Mouse (Mus musculus) naive thymus-derived CD4-positive, alpha-beta T cell, adult 2 months (primary cell): ENCODE data around the gene Spats1.

Experiments
- DNase-seq: peaks from one replicate; pipeline ENCODE4 v3.0.0-alpha.2; 2011; ENCODE audit warnings: low read depth

The Spats1 gene

DNA sequence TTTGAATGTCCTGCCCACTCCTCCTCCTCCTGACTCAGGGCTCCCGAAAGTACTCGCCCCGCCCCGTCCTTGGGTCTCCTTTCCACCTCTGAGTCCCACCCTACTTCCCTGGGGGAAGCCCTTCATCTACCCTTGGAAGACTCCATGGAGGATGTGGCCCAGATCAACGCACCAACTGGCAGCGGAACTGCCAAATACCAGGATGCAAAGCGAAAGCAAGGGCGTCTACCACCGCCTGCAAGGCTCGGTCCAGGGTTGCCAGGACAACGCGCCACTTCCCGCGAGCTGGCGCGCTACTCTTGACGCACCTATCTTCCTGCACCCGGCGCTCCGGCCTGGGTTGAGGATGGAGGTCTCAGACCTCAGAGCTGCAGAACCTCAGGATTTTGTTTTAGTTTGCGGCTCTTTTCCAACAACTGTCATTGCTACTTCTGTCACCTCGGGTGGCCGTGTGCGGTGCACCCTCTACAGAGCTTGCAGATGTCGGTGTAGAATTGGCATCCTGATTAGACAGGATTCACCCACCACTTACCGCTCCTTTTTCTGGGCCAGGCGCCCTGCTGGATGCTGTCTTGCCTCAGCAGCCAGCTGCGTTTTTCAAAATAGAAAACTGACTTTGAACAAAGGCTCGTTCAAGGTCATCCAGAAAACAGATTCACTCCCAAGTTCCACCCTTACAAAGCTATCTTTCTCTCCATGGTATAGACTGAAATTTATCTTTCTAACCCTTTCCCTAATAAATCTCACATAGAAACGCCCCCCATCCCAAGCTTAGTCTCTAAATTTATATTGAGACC is at the start of gene Spats1:
Spats1 (minus strand) TSS at position 747 of the 797 bp plus-strand sequence.
- peak; percentile 72 for DNase-seq

- DNase-seq, result no peak
These were observed 49.7 kb upstream of the Spats1 start for GRCm38 (mm10) chr17:45524961-45525360.

- no peak for DNase-seq
These were observed 48.0 kb upstream of the Spats1 start, which contains the start of gene Tcte1 for GRCm38 (mm10) chr17:45523263-45523662. Gene Tcte1 (plus strand): TSS chr17:45523434.

GRCm38 (mm10) chr17:45520136-45520535 is 44.9 kb upstream of the Spats1 start:
- no peak for DNase-seq

- no peak for DNase-seq
These were observed 43.7 kb upstream of the Spats1 start for GRCm38 (mm10) chr17:45518766-45519475.

DNA sequence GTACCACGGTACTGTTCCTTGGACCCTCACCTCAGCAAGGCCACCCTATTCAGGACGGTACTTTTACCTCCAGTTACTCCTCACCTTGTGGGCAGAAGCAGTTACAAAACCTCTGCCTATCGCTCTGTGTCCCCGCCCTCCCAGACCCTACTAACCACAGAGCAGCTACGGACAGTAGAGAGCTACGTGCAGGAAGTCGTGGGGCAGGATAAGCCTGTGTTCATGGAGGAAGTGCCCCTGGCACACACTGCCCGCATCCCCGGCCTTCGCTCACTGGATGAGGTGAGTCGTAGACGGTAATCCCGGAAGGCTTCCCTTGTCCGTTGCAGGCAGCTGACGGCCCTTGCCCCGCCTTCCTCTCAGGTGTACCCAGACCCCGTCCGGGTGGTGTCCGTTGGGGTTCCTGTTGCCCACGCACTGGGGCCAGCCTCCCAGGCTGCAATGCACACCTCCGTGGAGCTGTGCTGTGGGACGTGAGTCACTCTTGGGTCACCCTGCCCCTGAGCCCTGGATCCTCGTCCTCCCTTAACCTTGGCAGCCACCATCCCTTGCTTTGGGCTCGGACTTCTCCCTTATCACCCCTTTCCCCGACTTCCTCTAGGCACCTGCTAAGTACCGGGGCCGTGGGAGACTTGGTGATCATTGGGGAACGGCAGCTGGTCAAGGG is 42.5 kb upstream of the Spats1 start:
- DNase-seq, result no peak

GRCm38 (mm10) chr17:45517135-45517534 is 41.9 kb upstream of the Spats1 start:
- no peak for DNase-seq

GRCm38 (mm10) chr17:45516488-45516887 is 41.3 kb upstream of the Spats1 start:
- peak; percentile 85 for DNase-seq

- DNase-seq, result no peak
These were observed 40.6 kb upstream of the Spats1 start for GRCm38 (mm10) chr17:45515806-45516205.

DNA sequence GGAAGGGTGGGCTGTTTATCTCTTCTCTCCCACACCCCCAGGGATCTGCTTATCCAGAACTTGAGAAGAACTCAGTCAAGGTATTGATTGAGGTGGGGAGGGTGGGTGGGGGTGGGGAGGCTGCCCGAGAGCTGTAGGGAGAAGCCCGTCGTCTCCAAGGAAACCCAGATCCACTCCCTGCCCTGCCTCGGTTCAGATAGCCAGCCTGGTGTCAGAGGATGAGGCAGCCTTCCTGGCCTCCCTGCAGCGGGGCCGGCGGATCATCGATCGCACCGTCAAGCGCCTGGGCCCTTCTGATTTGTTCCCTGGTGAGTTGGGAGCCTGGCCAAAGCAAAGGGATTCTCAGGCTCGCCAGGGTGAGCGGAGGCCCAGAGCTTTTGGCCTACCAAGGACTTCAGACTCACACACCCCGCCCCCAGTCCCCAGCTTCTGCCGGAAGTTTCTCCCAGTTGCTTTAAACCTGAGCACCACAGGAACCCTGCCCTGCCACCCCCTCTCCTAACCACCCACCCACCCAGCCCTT is 40.0 kb upstream of the Spats1 start:
- no peak for DNase-seq

DNA sequence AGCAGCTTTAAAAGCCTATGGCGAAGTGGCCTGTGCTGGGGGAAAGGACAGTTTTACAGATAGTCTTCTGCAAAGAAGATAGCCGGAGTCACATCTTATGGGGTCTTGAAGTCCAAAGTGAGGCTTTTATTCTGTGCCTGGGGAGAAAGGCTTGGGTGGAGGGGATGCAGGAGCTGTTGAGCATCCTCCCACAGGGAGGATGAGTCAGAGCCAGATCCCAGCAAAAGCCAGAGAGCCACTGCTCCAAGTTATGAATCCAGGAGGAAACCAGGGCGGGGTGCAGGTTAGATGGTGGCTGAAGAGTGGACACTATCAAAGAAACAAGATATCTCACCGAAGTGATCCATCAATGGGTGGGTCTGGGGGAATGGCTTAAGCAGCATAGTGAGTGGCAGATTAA is 36.5 kb upstream of the Spats1 start:
- no peak for DNase-seq

DNA sequence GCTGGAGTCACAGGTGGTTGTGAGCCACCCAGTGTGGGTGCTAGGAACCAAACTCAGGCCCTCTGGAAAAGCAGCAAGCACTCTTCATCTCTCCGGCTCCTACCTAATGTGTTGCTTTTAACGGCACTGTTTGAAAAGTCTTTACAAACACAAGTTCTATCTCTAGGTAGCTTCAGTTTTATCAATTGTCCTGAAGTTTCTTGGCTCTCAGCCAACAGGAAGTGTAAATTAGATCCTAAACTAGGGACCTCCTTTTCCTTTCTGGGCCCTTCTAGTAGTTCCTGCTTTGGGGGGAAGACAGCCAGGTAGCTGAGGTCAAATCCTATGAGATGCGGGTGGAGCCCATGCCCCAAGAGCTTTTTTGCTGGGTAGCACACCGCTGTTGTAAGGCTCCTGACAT is 35.7 kb upstream of the Spats1 start:
- DNase-seq, result no peak

DNA sequence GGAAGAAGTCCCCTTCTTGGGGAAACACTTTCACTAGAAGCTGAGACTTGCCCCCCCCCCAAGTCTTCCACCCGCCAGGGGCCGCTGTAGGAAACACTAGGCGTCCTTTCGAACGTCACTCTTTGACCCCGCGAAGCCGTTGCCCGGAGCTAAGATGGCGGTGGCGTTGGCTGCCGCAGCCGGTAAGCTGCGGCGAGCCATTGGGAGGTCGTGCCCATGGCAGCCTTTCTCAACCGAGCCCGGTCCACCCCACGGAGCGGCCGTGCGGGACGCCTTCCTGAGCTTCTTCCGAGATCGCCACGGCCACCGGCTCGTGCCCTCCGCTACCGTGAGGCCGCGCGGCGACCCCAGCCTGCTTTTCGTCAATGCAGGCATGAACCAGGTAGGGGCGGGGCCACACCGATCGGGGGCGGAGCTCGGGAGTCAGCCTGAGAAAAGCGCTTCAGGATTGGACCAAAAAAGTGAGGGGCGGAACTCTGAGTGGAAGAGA is 31.5 kb upstream of the Spats1 start, which contains the start of gene Aars2:
Aars2 (plus strand) TSS at position 142 of the 490 bp plus-strand sequence.
- peak; percentile 98 for DNase-seq

- peak; percentile 25 for DNase-seq
These were observed 30.8 kb upstream of the Spats1 start for GRCm38 (mm10) chr17:45505941-45506465.

- no peak for DNase-seq
These were observed 28.2 kb upstream of the Spats1 start for GRCm38 (mm10) chr17:45503301-45503973.

GRCm38 (mm10) chr17:45502324-45502723 is 27.1 kb upstream of the Spats1 start:
- no peak for DNase-seq

DNA sequence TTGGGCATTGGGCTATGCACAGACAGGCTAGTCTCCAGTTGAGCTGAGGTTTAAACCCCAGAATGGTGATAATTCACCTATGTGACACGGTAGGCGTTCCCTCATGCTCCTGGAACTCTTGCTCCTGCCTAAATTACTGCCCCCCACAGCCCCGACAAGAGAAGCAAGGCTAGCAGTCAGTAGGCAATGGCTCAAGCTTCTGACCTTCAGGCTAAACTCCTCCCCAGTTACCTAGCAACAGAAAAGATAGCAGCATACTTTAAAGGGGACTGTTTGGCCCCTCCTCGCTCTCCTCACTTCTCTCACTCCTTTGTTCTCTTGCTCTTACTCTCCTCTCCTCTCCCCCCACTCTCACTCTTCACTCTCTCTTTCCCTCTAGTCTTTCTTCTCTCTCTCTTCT is 25.8 kb upstream of the Spats1 start:
- DNase-seq, result no peak

DNA sequence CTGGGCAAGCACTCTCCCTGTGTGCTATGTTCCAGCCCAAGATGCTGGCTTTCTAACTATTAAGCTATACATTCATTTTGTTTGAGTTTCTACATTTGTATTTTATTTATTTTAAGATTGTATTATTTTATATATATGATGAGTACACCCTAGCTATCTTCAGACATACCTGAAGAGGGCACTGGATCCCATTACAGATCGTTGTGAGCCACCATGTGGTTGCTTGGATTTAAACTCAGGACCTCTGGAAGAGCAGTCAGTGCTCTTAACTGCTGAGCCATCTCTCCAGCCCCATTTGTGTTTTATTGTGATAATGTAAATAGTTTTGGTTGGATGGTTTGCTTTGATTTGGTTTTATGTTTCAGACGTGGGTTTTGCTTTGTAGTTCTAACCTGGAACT is 24.3 kb upstream of the Spats1 start:
- no peak for DNase-seq

DNA sequence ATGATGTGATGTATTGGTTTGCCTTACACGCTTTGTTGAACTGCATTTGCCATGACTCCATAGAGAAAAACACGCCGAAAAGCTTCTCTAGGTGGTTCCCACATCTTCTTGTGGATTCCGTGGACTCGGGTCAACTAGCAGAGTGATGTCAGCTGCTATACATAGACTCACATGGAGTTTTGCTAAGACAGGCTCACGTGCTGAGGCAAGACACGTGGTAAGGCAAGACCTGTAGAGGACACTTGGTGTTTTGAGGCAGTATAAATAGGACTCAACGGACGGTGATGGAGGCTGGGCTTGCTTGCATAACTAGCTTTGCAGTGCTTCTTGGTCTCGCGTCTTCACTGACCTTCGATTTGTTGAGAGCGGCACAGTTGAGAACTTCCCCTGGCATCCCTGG is 23.2 kb upstream of the Spats1 start:
- no peak for DNase-seq

DNA sequence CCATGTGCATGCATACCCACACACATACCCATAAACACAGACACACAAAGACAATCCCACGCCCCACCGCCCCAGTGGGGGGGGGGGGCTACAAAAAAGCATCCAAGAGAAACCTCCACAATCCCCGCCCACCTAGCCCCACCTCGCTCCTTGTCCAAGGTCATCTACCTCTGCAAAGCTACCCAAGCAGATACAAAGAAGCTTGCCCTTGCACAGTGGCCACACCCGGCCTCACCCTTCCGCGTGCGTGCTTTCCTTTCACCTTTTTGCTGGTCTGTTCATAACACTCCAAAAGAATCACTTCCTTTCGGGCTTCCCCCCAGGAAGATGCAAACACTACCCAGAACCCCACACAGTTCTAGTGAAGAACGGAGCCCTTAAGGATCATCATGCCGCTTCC is 20.2 kb upstream of the Spats1 start:
- DNase-seq, result no peak

DNA sequence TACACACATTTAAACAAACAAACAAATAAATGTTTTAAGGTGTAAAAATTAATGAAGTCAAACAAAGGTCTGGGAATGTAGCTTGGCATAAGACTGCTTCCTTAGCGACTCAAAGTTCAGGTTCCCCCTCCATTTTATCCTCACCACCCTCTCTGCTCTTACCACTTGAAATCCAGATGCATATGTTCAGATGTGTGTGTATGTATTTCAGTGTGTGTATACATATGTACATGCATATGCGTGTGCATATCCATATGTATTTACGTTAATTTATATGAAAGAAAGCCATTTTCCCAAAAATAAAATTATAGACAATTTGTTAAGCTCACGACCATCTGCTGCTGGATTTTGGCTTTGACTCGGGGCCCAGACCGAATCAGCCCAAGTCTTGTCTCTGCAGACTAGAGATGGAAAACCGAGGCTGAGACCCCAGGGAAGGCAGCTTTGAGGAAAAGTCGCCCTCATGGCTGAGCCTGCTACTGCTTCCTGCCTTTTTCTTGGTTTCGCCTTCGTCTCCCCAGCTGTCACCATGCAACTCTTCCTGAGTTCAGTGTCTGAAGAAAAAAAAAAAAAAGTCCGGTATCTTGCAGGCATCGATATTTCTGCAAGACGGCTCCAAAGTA is 15.4 kb upstream of the Spats1 start:
- DNase-seq, result no peak
